ENCODE assay signal across 8 mouse cellular contexts in the genomic region with DNA sequence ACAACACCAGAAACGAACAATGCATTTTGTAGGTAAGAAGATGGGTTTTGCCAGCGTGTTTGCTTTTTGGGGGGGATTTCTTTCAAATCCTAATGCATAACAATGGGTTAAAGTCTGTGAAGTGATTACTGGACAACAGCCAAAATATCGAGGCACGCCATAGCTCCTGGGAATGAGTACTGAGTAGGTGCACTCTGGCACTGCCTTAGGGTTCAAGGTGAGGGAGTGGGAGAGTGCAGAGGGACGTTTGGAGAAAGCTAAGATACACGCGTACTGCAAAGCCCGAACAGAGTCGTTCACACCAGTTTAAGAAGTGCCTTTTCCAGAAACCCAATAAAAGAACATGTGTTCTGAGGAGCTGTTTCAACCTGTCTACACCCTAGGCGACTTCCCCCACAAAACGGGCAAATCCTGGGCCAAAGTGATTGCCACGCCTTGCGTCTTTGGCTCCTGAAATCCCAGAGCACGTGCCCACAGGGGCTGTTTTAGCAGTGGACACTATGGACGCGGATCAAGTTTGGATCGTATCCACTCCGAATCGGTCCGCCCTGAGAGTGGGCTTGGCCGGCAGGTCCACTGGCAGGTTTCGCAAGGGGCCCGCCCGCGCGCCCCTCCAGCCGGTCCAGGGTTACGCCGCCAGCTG. TPM values are rescaled to one million over a fixed set of nuclear protein-coding genes. Genes with fewer than 3 reads are reported as not detected.
DNase-seq lines count a peak whose midpoint lies in the region; ATAC-seq and TF ChIP-seq lines count a peak whose summit lies in the region.

No protein-coding gene starts in this region.

- no peak for ATAC-seq in heart, embryonic 14.5 days (ENCODE audit: insufficient number of reproducible peaks, insufficient read depth, low FRiP score, low read depth)
- no peak for ATAC-seq in liver, embryonic 14.5 days (ENCODE audit: insufficient read depth)

- H3K9me3 ChIP-seq in heart, embryonic 14.5 days (ENCODE audit: control insufficient read depth, low read length), result no peaks in the 10 kb centered on the region
- H3K9me3 ChIP-seq in liver, embryonic 14.5 days (ENCODE audit: control insufficient read depth, low read length), result no peaks in the 10 kb centered on the region

- no peaks in the 10 kb centered on the region for H3K27me3 ChIP-seq in heart, embryonic 14.5 days (ENCODE audit: control insufficient read depth, insufficient read depth, low read length)
- H3K27me3 ChIP-seq in liver, embryonic 14.5 days (ENCODE audit: control insufficient read depth, insufficient read depth, low read length), result no peaks in the 10 kb centered on the region

- TF ChIP-seq EP300 in liver, embryonic 14.5 days (IDR thresholded peaks at IDR 0.05; ENCODE audit: low read depth), result no peak

- no peaks in the 10 kb centered on the region for H3K36me3 ChIP-seq in heart, embryonic 14.5 days (ENCODE audit: control insufficient read depth, insufficient read depth, low read length)
- H3K36me3 ChIP-seq in liver, embryonic 14.5 days (replicated peaks; ENCODE audit: control insufficient read depth, insufficient read depth, low read depth), result no peaks in the 10 kb centered on the region

- WGBS in heart, embryonic 14.5 days, result under 1% methylated on average over 29 of the region's 29 CpGs
- WGBS in liver, embryonic 14.5 days (ENCODE audit: insufficient replicate concordance), result 2% methylated on average over 29 of the region's 29 CpGs

- peak overlapping the region; percentile 69 to 88 for H3K4me3 ChIP-seq in heart, embryonic 14.5 days (ENCODE audit: control insufficient read depth in 1 of 2, insufficient read depth in 1 of 2, low read depth in 1 of 2, low read length in 2 of 2)
- H3K4me3 ChIP-seq in liver, embryonic 14.5 days (ENCODE audit: insufficient read depth in 1 of 2, low read depth in 2 of 2, low read length in 2 of 2), result peak overlapping the region; percentile 65 to 85

- peaks cover 0 to 12% of the 10 kb centered on the region in 2 experiments; a peak in 2 of 4 replicates for H3K4me1 ChIP-seq in heart, embryonic 14.5 days (ENCODE audit: control insufficient read depth in 2 of 2, insufficient read depth in 2 of 2, low read length in 2 of 2)
- peaks cover 14 to 35% of the 10 kb centered on the region in 2 experiments for H3K4me1 ChIP-seq in liver, embryonic 14.5 days (replicated peaks; ENCODE audit: control insufficient read depth in 2 of 2, insufficient read depth in 2 of 2, low read length in 1 of 2)

- TF ChIP-seq CTCF in liver, embryonic 14.5 days (IDR thresholded peaks at IDR 0.05; ENCODE audit: low read depth), result no peak

- peak overlapping the region; percentile 87 for H3K4me2 ChIP-seq in heart, embryonic 14.5 days (ENCODE audit: low read length)
- H3K4me2 ChIP-seq in liver, embryonic 14.5 days (ENCODE audit: low read depth), result peak overlapping the region; percentile 93

- no peak for DNase-seq in heart, adult 11 months
- peak; percentile 74 for DNase-seq in A20 (ENCODE audit: low read depth, low spot score)
- peak; percentile 72 for DNase-seq in ZHBTc4 (ENCODE audit: low read depth, low spot score)
- DNase-seq in forelimb bud, embryonic 11.5 days (ENCODE audit: low read depth, low spot score), result peak; percentile 67
- DNase-seq in liver, embryonic 14.5 days (ENCODE audit: low read depth in 3 of 3, low spot score in 3 of 3), result peak in 2 of 3 experiments; percentile 30 to 42
- DNase-seq in T-cell, adult 2 months (ENCODE audit: low spot score), result no peak
- no peak for DNase-seq in testis, postnatal 10 days (ENCODE audit: low spot score)

- H3K27ac ChIP-seq in heart, embryonic 14.5 days (replicated peaks in 1 of 2; ENCODE audit: control insufficient read depth in 1 of 2, insufficient read depth in 1 of 2, low read depth in 2 of 2, low read length in 2 of 2), result peak overlapping the region; percentile 60 to 77
- H3K27ac ChIP-seq in liver, embryonic 14.5 days, result no peak overlapping the region

- H3K9ac ChIP-seq in heart, embryonic 14.5 days (ENCODE audit: low read length), result peak overlapping the region; percentile 80
- H3K9ac ChIP-seq in liver, embryonic 14.5 days (replicated peaks), result peak overlapping the region; percentile 52

RNA-seq across cellular contexts. Expression of a gene that starts 0.9 kb away (rescaled TPM):
- 33.5 and 36.9 TPM in 2 replicates for polyA plus RNA-seq in heart, embryonic 14.5 days (2014; fragmentation: Nextera tagmentation; extraction: Ambion mirVana)
- 10.5 and 11.6 TPM in 2 replicates for polyA plus RNA-seq in liver, embryonic 14.5 days (2012; rRNA removed)
- polyA plus RNA-seq in liver, embryonic 14.5 days (2014; fragmentation: Nextera tagmentation; extraction: Ambion mirVana), result 22.5 and 23.6 TPM in 2 replicates

Comparison
In these comparisons a context has a peak if more than half of its experiments do, and no peak if none do; other contexts are left out.
1. DNase-seq: peak in A20 (single experiment), ZHBTc4 (single experiment), forelimb bud, embryonic 11.5 days (single experiment) and liver, embryonic 14.5 days (2 of 3); none in heart, adult 11 months (single experiment), T-cell, adult 2 months (single experiment) and testis, postnatal 10 days (single experiment).